Mouse (Mus musculus) limb, embryonic 11.5 days (tissue): ENCODE data around the gene Cd160. TPM values are rescaled to one million over a fixed set of nuclear protein-coding genes. Genes with fewer than 3 reads are reported as not detected.

Source experiments
- ATAC-seq: fragments of 200-750 bp; cut with Nextera tagmentation; 2 replicates; pipeline ENCODE4 v1.8.0; 2017; ENCODE audit warnings: low read depth; ENCODE audit not compliant: insufficient number of reproducible peaks, low FRiP score, low TSS enrichment
- DNase-seq: peaks from one replicate; pipeline ENCODE4 v3.0.0-alpha.2; 2015; ENCODE audit warnings: low spot score
- H3K27ac ChIP-seq: fragments of 300-500 bp; sonication (generic); replicated peaks from 2 replicates; pipeline ENCODE4 v1.5.1; 2014; ENCODE audit warnings: low read depth, mild to moderate bottlenecking, low read length
- H3K27me3 ChIP-seq: fragments of 300-500 bp; sonication (generic); 2 replicates; pipeline ENCODE4 v1.6.1; 2014; ENCODE audit warnings: mild to moderate bottlenecking, low read length, mixed read lengths; ENCODE audit not compliant: control insufficient read depth, insufficient read depth
- H3K36me3 ChIP-seq: fragments of 300-500 bp; sonication (generic); 2 replicates; pipeline ENCODE4 v1.6.1; 2014; ENCODE audit warnings: mild to moderate bottlenecking, low read length, moderate library complexity, mixed read lengths; ENCODE audit not compliant: control insufficient read depth, insufficient read depth
- H3K4me1 ChIP-seq: fragments of 300-500 bp; sonication (generic); 2 replicates; pipeline ENCODE4 v1.6.1; 2014; ENCODE audit warnings: low read length, mixed read lengths; ENCODE audit not compliant: control insufficient read depth, insufficient read depth
- H3K4me2 ChIP-seq: fragments of 300-500 bp; sonication (generic); 2 replicates; pipeline ENCODE4 v1.6.1; 2014; ENCODE audit warnings: low read depth, mild to moderate bottlenecking, moderate library complexity; ENCODE audit not compliant: severe bottlenecking
- H3K4me3 ChIP-seq: fragments of 300-500 bp; sonication (generic); 2 replicates; pipeline ENCODE4 v1.5.1; 2014; ENCODE audit warnings: low read depth, low read length
- H3K9ac ChIP-seq: fragments of 300-500 bp; sonication (generic); 2 replicates; pipeline ENCODE4 v1.6.1; 2014; ENCODE audit warnings: mild to moderate bottlenecking, low read length
- H3K9me3 ChIP-seq: fragments of 300-500 bp; sonication (generic); 2 replicates; pipeline ENCODE4 v1.6.1; 2016; ENCODE audit warnings: low read length; ENCODE audit not compliant: control insufficient read depth
- WGBS: fragments of 180-500 bp; shearing (Covaris S2); extraction: QIAGEN DNeasy Blood & Tissue Kit; methylation state at CpG from one replicate; pipeline ENCODE4 v1.1.7; 2014; 5-methylcytosine and 5-hydroxymethylcytosine counted together
- polyA plus RNA-seq: library from polyadenylated mRNA; unstranded; fragments of >200 nt; fragmentation: Nextera tagmentation; extraction: Ambion mirVana; gene quantifications from 2 replicates; pipeline ENCODE4 v1.2.1, GENCODE M21; 2014

Cd160 gene
- polyA plus RNA-seq, 1 experiment from 2014 or later, result 0.21 TPM

- WGBS, result 87% methylated on average over 12 of the region's 12 CpGs
- Histone ChIP-seq H3K9me3 (no peaks in the 10 kb centered on the region), H3K36me3 (no peaks in the 10 kb centered on the region), H3K4me3 (no peak overlapping the region), H3K27ac (no peak overlapping the region), H3K4me2 (no peak overlapping the region), H3K27me3 (no peaks in the 10 kb centered on the region), H3K9ac (no peak overlapping the region), H3K4me1 (no peaks in the 10 kb centered on the region)
- DNase-seq (no peak), ATAC-seq (no peak)
Observed at GRCm38 (mm10) chr3:96824614-96825013, 4.5 kb downstream of the Cd160 start.

- no peaks in the 10 kb centered on the region for H3K27me3 ChIP-seq
- H3K4me3 ChIP-seq, result no peak overlapping the region
- H3K4me1 ChIP-seq, result no peaks in the 10 kb centered on the region
- H3K9ac ChIP-seq, result no peak overlapping the region
- no peak overlapping the region for H3K27ac ChIP-seq
- 41% methylated on average over 3 of the region's 3 CpGs for WGBS
- H3K36me3 ChIP-seq, result no peaks in the 10 kb centered on the region
- ATAC-seq, result no peak
- no peaks in the 10 kb centered on the region for H3K9me3 ChIP-seq
- DNase-seq, result no peak
- H3K4me2 ChIP-seq, result no peak overlapping the region
Observed at GRCm38 (mm10) chr3:96823701-96824100, 5.5 kb downstream of the Cd160 start.

DNA sequence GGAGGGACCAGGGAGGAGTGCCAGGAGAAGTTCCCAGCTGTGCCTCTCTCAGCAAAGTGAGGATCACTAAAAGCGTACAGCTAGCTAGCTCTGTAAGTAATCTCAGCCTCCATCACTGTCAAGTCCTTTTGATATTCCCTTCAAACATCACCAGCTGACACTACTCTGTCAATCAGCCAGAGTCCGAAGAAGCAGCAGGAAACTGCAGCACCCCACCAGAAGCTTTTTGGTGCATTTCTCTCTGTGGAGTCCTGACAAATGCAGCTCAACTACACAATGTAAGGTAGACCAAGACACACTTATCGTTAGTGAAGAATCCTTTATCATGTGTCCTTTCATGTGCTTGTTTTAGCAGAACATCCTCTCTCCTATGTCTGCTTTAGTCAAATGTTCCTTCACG is 7.6 kb downstream of the Cd160 start:
- H3K9ac ChIP-seq, result no peak overlapping the region

DNA sequence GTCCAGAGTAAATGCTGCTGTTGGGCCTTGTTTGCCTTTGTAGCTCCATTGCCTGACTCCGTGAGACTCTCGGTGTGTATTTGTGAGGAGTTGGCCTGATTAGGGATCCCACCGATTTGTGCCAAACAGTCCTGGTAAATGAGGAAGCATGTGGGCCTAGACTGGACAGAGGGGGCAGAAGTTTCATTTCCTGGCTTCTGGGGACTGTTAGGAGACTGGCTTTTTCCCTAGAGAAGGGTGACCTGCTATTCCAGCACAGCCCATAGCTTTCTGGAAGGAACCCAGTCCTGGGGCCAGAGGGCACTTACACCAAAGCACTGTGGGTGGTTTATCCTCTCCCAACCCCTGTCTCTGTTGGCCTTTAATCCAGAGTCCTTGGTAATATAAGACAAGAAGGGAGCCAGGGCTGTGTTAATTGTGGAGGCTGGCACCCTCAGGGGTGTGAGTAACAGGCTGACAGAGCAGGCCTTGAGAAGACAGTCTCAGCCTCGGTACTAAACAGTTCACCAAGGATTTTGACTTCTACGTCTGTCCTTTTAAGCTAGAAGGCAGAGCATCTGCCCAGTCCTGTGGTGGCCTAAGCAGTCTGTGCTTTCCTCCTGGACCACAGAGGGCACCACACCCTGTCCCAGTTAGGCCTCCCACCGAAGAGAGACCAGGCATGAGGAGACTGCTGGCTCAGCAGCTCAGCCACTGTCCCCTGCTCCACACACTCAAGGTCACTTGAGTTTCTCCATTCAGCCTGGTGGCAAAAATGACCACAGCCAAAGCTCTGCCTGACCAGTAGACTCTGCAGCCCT is 8.8 kb downstream of the Cd160 start:
- Histone ChIP-seq H3K4me3 (no peak overlapping the region), H3K4me2 (no peak overlapping the region), H3K27ac (no peak overlapping the region), H3K36me3 (no peaks in the 10 kb centered on the region), H3K27me3 (no peaks in the 10 kb centered on the region; the same call in 1 of the 2 replicates), H3K4me1 (no peaks in the 10 kb centered on the region), H3K9me3 (no peaks in the 10 kb centered on the region), H3K9ac (no peak overlapping the region)
- ATAC-seq (no peak), DNase-seq (no peak)
- 72% methylated on average over 6 of the region's 6 CpGs for WGBS

More for the DNA sequence above, 7.6 kb downstream of the Cd160 start:
- no peak overlapping the region for H3K27ac ChIP-seq
- H3K9me3 ChIP-seq, result no peaks in the 10 kb centered on the region
- no peaks in the 10 kb centered on the region for H3K4me1 ChIP-seq
- WGBS, result 95% methylated on average over 4 of the region's 4 CpGs
- no peaks in the 10 kb centered on the region for H3K27me3 ChIP-seq
- no peak overlapping the region for H3K4me2 ChIP-seq
- H3K4me3 ChIP-seq, result no peak overlapping the region
- ATAC-seq (no peak), DNase-seq (no peak)
- no peaks in the 10 kb centered on the region for H3K36me3 ChIP-seq

GRCm38 (mm10) chr3:96814342-96814741 is 14.8 kb downstream of the Cd160 start:
- H3K9ac ChIP-seq, result no peak overlapping the region
- no peak for DNase-seq
- no peaks in the 10 kb centered on the region for H3K9me3 ChIP-seq
- ATAC-seq, result no peak
- H3K4me3 ChIP-seq, result no peak overlapping the region
- no peaks in the 10 kb centered on the region for H3K36me3 ChIP-seq
- H3K27ac ChIP-seq, result no peak overlapping the region
- peaks cover 3% of the 10 kb centered on the region; the same call in 1 of the 2 replicates for H3K27me3 ChIP-seq
- no peak overlapping the region for H3K4me2 ChIP-seq
- 33% methylated on average over 6 of the region's 6 CpGs for WGBS
- H3K4me1 ChIP-seq, result no peaks in the 10 kb centered on the region

DNA sequence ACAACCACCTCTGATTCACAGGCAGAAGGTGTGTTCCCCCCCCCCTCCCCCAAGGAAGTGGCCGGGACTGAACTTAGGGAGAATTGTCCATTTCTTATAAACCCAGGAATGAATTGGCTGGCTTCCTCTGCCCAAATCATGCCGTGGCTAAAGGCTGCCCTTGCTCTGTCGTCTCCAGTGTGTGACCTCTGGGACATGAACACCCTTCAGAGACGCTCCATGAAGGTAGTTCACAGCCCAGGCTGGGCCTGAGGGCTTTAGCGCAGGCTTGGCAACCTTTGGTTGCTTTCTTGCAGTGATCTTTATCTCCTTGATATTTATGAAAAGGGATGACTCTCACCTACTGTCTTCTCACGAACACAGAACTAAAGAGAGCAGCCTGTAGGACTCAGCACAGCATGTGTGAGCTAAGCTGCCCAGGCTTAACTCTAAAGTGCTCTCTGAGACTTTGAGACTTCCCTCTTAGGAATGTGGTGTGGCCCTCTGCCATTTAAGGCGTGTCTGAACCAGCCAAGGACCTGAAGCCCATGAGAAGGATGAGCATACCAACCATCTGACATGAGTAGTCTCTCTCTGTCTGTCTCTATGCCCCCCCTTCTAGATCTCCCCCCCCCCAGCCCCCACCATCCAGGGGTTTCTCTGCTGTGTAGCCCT is 15.4 kb downstream of the Cd160 start:
- H3K36me3 ChIP-seq, result no peaks in the 10 kb centered on the region
- H3K4me3 ChIP-seq, result no peak overlapping the region
- 49% methylated on average over 7 of the region's 7 CpGs for WGBS
- H3K9me3 ChIP-seq, result no peaks in the 10 kb centered on the region
- ATAC-seq (0 out of 2 replicates have a peak, but pooled peaks have one; percentile 35), DNase-seq (no peak)
- H3K4me1 ChIP-seq, result no peaks in the 10 kb centered on the region
- peaks cover 3% of the 10 kb centered on the region; the same call in 1 of the 2 replicates for H3K27me3 ChIP-seq
- no peak overlapping the region for H3K27ac ChIP-seq
- no peak overlapping the region for H3K9ac ChIP-seq
- H3K4me2 ChIP-seq, result peak overlapping the region; percentile 17; the same call in 1 of the 2 replicates

DNA sequence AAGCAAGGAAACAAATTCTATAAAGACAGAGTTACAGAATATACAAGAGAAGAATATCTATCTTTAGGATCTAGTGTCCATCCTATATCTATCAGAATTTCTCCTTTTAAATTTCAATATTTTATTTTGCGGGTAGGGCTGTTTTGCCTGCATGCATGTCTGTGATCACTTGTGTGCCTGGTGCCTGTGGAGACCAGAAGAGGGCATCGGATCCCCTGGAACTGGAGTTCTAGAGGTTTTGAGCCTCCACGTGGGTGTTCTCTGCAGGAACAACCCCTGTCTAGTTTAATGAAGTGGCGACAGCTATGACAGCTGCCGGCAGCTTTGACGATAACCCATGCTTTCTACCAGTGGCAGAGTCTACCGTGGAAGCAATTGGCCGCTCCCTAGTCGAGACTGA is 16.0 kb downstream of the Cd160 start:
- WGBS, result 9% methylated on average over 9 of the region's 9 CpGs
- peak; percentile 51; the same call in 1 of the 2 replicates for ATAC-seq
- Histone ChIP-seq H3K27ac (no peak overlapping the region), H3K4me2 (peak overlapping the region; percentile 17), H3K4me3 (no peak overlapping the region), H3K9me3 (no peaks in the 10 kb centered on the region), H3K4me1 (no peaks in the 10 kb centered on the region), H3K27me3 (peaks cover 3% of the 10 kb centered on the region; the same call in 1 of the 2 replicates), H3K9ac (no peak overlapping the region), H3K36me3 (no peaks in the 10 kb centered on the region)
- peak; percentile 54 for DNase-seq

- Histone ChIP-seq H3K4me3 (no peak overlapping the region), H3K9ac (no peak overlapping the region), H3K9me3 (no peaks in the 10 kb centered on the region), H3K4me1 (no peaks in the 10 kb centered on the region), H3K36me3 (no peaks in the 10 kb centered on the region), H3K27me3 (peaks cover 3% of the 10 kb centered on the region; the same call in 1 of the 2 replicates), H3K27ac (no peak overlapping the region), H3K4me2 (no peak overlapping the region)
- ATAC-seq (no peak), DNase-seq (peak; percentile 85)
- 39% methylated on average over 20 of the region's 20 CpGs for WGBS
Observed at GRCm38 (mm10) chr3:96812395-96813091, 16.6 kb downstream of the Cd160 start.
